Mouse (Mus musculus): ENCODE results near the gene Ptchd4. TPM values are rescaled to one million over a fixed set of nuclear protein-coding genes. Genes with fewer than 3 reads are reported as not detected.

The Ptchd4 gene
- polyA plus RNA-seq, 1 experiment: not detected

DNA sequence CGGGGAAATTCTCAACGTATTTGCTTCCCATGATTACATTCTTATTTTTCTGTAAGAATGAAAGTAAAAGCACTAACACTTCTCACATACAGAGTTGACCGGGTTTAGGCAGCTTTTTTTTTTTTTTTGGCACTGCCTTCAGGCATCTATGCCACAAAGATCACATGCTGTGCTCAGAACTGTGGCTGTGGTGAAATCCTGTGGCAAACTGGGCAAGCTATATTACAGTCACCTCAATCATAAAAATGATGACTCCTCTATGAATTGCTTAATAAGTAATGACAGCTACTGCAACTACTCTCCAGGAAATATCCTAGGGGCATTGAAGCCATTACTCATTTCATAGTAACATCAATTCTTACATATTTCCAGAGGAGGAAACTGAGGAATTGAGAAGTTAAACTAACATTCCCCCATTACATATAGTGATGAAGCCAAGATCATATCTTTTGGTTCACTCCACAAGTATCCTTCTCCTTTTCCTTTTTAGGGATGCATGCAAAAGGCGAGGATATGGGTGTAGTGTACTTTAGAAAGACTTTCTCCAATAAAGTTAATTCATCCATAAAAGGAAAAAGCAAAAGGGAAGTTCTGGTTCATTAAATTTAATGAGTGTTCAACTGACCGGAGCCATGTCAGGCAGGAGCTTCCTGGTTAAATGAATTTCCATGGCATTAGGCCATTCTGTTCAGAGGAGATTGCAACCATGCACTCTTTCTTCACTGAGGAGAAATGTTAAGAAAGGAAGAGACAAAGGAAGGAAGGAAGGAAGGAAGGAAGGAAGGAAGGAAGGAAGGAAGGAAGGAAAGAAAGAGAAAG is 164.6 kb downstream of the Ptchd4 start:
- Histone ChIP-seq H3K4me1 (ENCODE audit: control insufficient read depth, insufficient read depth, low read length) (no peaks in the 10 kb centered on the region), H3K4me3 (ENCODE audit: insufficient read depth, low read depth, low read length) (no peak overlapping the region), H3K27ac (ENCODE audit: insufficient read depth, low read depth, low read length) (no peak overlapping the region)
- TF ChIP-seq POLR2A (IDR thresholded peaks at IDR 0.05; ENCODE audit: insufficient read depth, low read depth, low read length): no peak
- TF ChIP-seq CTCF (IDR thresholded peaks at IDR 0.05; ENCODE audit: insufficient read depth, low read depth, low read length): no peak
- 76% methylated on average over 5 of the region's 5 CpGs for whole genome bisulfite sequencing

GRCm38 (mm10) chr17:42509356-42510262 is 193.9 kb downstream of the Ptchd4 start:
- no peak for TF ChIP-seq CTCF (IDR thresholded peaks at IDR 0.05; ENCODE audit: insufficient read depth, low read depth, low read length)
- TF ChIP-seq POLR2A (IDR thresholded peaks at IDR 0.05; ENCODE audit: insufficient read depth, low read depth, low read length): no peak
- Histone ChIP-seq H3K4me3 (ENCODE audit: insufficient read depth, low read depth, low read length) (no peak overlapping the region), H3K4me1 (ENCODE audit: control insufficient read depth, insufficient read depth, low read length) (no peaks in the 10 kb centered on the region), H3K27ac (ENCODE audit: insufficient read depth, low read depth, low read length) (no peak overlapping the region)
- WGBS: 29% methylated on average over 9 of the region's 9 CpGs

DNA sequence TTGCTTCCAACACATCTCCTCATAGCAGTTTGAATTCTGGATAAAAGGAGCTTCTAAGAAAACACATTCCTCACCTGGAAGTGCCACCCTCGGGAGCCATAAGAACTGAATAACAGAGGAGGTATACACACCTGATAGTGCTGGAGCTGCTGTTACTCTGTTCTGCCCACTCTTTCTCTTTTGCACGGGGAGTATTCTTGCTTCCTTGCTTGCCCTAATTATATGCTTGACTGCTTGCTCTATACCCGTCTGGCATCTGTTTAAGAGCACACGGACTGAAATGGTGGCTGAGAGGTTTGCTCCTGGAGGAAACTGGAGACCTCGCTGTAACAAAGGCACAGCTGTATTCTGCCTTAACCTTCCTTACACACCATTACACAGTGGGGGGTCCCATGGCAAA is 214.4 kb downstream of the Ptchd4 start:
- H3K4me3 ChIP-seq (ENCODE audit: insufficient read depth, low read depth, low read length): no peak overlapping the region
- 12% methylated on average over 5 of the region's 5 CpGs for WGBS
- no peaks in the 10 kb centered on the region for H3K4me1 ChIP-seq (ENCODE audit: control insufficient read depth, insufficient read depth, low read length)
- no peak overlapping the region; the same call in 1 of the 2 replicates for H3K27ac ChIP-seq (ENCODE audit: insufficient read depth, low read depth, low read length)
- TF ChIP-seq POLR2A (IDR thresholded peaks at IDR 0.05; ENCODE audit: insufficient read depth, low read depth, low read length): no peak
- no peak for TF ChIP-seq CTCF (IDR thresholded peaks at IDR 0.05; ENCODE audit: insufficient read depth, low read depth, low read length)

GRCm38 (mm10) chr17:42549578-42549977 is 233.8 kb downstream of the Ptchd4 start:
- Histone ChIP-seq H3K4me3 (ENCODE audit: insufficient read depth, low read depth, low read length) (no peak overlapping the region), H3K4me1 (ENCODE audit: control insufficient read depth, insufficient read depth, low read length) (no peaks in the 10 kb centered on the region), H3K27ac (ENCODE audit: insufficient read depth, low read depth, low read length) (no peak overlapping the region)
- TF ChIP-seq POLR2A (IDR thresholded peaks at IDR 0.05; ENCODE audit: insufficient read depth, low read depth, low read length): no peak
- TF ChIP-seq CTCF (IDR thresholded peaks at IDR 0.05; ENCODE audit: insufficient read depth, low read depth, low read length): no peak
- 84% methylated on average over 2 of the region's 2 CpGs for WGBS
